Comparison of ENCODE assay signal across 27 mouse cellular contexts in the genomic region with DNA sequence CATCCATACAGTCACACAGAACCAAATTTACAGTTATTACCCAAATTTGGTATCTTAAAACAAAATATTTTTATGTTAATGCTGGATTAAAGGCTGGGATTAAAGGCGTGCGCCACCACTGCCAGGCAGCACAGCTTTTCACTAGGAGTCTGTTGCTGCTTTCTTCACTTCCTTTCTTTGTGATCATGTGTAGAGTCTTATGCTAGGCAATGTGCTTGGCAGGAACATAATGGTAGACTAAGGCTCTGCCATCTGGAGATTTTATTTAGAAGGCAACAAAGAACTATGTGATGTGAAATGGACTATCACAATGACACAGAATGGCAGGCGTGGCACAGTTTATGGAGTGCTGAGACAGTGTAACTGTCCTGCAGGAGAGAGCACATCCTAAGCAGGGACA.
DNase-seq lines count a peak whose midpoint lies in the region; ATAC-seq and TF ChIP-seq lines count a peak whose summit lies in the region.
"Had no signal": no experiment of that assay in that cellular context is flagged by ENCODE, and none has a peak within 500 bp of the region (broad histone marks: within the 10 kb centered on the region; RNA-seq: fewer than 3 reads in every experiment).

No protein-coding gene starts in this region.

- TF ChIP-seq CTCF in layer of hippocampus, adult 2 months (conservative IDR thresholded peaks at IDR 0.05) = no peak
- no peak for TF ChIP-seq CTCF in brain, embryonic 14.5 days (IDR thresholded peaks at IDR 0.05; ENCODE audit: borderline replicate concordance, extremely low read depth, insufficient read depth, insufficient read length)

- H3K27me3 ChIP-seq in forebrain, embryonic 14.5 days (replicated peaks; ENCODE audit: control insufficient read depth, insufficient read depth, low read length) = no peaks in the 10 kb centered on the region
- no peaks in the 10 kb centered on the region for H3K27me3 ChIP-seq in forebrain, embryonic 10.5 days (ENCODE audit: poor library complexity, severe bottlenecking)
- H3K27me3 ChIP-seq: CH12.LX; heart, embryonic 12.5 days; heart, embryonic 15.5 days; hindbrain, embryonic 13.5 days; intestine, embryonic 15.5 days had no signal

- H3K9ac ChIP-seq in forebrain, embryonic 14.5 days (ENCODE audit: low read length) = no peak overlapping the region
- H3K9ac ChIP-seq: heart, embryonic 12.5 days; heart, embryonic 15.5 days; hindbrain, embryonic 13.5 days; intestine, embryonic 15.5 days had no signal

- H3K4me1 ChIP-seq in forebrain, embryonic 14.5 days (ENCODE audit: control insufficient read depth, insufficient read depth, low read length) = no peaks in the 10 kb centered on the region
- no peaks in the 10 kb centered on the region for H3K4me1 ChIP-seq in forebrain, embryonic 10.5 days
- H3K4me1 ChIP-seq: heart, embryonic 12.5 days; heart, embryonic 15.5 days; hindbrain, embryonic 10.5 days; hindbrain, embryonic 13.5 days; intestine, embryonic 15.5 days had no signal

- H3K9me3 ChIP-seq in forebrain, embryonic 14.5 days (replicated peaks; ENCODE audit: control insufficient read depth, low read length) = no peaks in the 10 kb centered on the region
- H3K9me3 ChIP-seq in forebrain, embryonic 10.5 days = no peaks in the 10 kb centered on the region
- H3K9me3 ChIP-seq: G1E; heart, embryonic 12.5 days; heart, embryonic 15.5 days; hindbrain, embryonic 10.5 days; hindbrain, embryonic 13.5 days; intestine, embryonic 15.5 days had no signal

- H3K36me3 ChIP-seq in forebrain, embryonic 14.5 days (ENCODE audit: control insufficient read depth, insufficient read depth, low read length) = no peaks in the 10 kb centered on the region
- H3K36me3 ChIP-seq in forebrain, embryonic 10.5 days (replicated peaks) = no peaks in the 10 kb centered on the region
- H3K36me3 ChIP-seq: G1E; heart, embryonic 12.5 days; heart, embryonic 15.5 days; hindbrain, embryonic 10.5 days; hindbrain, embryonic 13.5 days; intestine, embryonic 15.5 days had no signal

- H3K4me2 ChIP-seq in forebrain, embryonic 14.5 days (ENCODE audit: low read length) = no peak overlapping the region
- H3K4me2 ChIP-seq: heart, embryonic 12.5 days; heart, embryonic 15.5 days; hindbrain, embryonic 13.5 days; intestine, embryonic 15.5 days had no signal

- peak overlapping the region; percentile 69; the same call in 1 of the 2 replicates for H3K27ac ChIP-seq in forebrain, embryonic 14.5 days (ENCODE audit: low read depth, low read length)
- no peak overlapping the region for H3K27ac ChIP-seq in forebrain, embryonic 10.5 days
- peak overlapping the region; percentile 51 for H3K27ac ChIP-seq in layer of hippocampus, adult 2 months
- H3K27ac ChIP-seq: heart, embryonic 15.5 days; hindbrain, embryonic 10.5 days; hindbrain, embryonic 13.5 days; intestine, embryonic 15.5 days had no signal

- DNase-seq in forebrain, embryonic 14.5 days (ENCODE audit: low spot score) = peak; percentile 38
- no peak for DNase-seq in forebrain, embryonic 10.5 days (ENCODE audit: extremely low spot score, low spot score)
- DNase-seq in layer of hippocampus, adult 2 months (ENCODE audit: low spot score in 2 of 2) = peak in 1 of 2 experiments; percentile 19
- DNase-seq in layer of hippocampus, postnatal 36 days = no peak
- peak; percentile 56 for DNase-seq in brain, embryonic 14.5 days (ENCODE audit: low read depth)
- DNase-seq in cerebellum, postnatal 14 days = no peak
- DNase-seq: adrenal gland, postnatal 10 days; adrenal gland, postnatal 36 days; B cell, adult 2 months; cerebellum, adult 11-12 months; cerebellum, adult 8-10 months; cerebellum, postnatal 10 days; gastrocnemius, postnatal 25 days; heart, adult 18-20 months; heart, postnatal 10 days; heart, postnatal 36 days; kidney, adult 11 months had no signal

- H3K4me3 ChIP-seq in forebrain, embryonic 14.5 days (ENCODE audit: low read depth, low read length) = no peak overlapping the region
- H3K4me3 ChIP-seq in forebrain, embryonic 10.5 days = no peak overlapping the region
- no peak overlapping the region for H3K4me3 ChIP-seq in layer of hippocampus, adult 2 months
- H3K4me3 ChIP-seq: heart, embryonic 12.5 days; heart, embryonic 15.5 days; hindbrain, embryonic 10.5 days; hindbrain, embryonic 13.5 days; intestine, embryonic 15.5 days had no signal

- no peak for TF ChIP-seq POLR2A in brain, embryonic 14.5 days (IDR thresholded peaks at IDR 0.05; ENCODE audit: borderline replicate concordance, extremely low read depth, insufficient read depth, insufficient read length, poor library complexity, severe bottlenecking)

- peak; percentile 45 for ATAC-seq in forebrain, embryonic 14.5 days
- no peak for ATAC-seq in megakaryocyte, adult 5-6 weeks (ENCODE audit: poor library complexity, severe bottlenecking)
- ATAC-seq: hindbrain, embryonic 16.5 days; intestine, embryonic 15.5 days; Patski had no signal

- 70% methylated on average over 3 of the region's 3 CpGs for whole genome bisulfite sequencing in forebrain, embryonic 14.5 days
- 91% methylated on average over 3 of the region's 3 CpGs for WGBS in forebrain, embryonic 10.5 days

Comparison
In these comparisons a context has a peak if more than half of its experiments do, and no peak if none do; other contexts are left out.
1. DNase-seq: peak in forebrain, embryonic 14.5 days (single experiment) and brain, embryonic 14.5 days (single experiment); none in forebrain, embryonic 10.5 days (single experiment), layer of hippocampus, postnatal 36 days (0 of 2) and cerebellum, postnatal 14 days (0 of 2).